Mouse (Mus musculus) telencephalon, adult 2 months (tissue): Measurements from ENCODE around the gene Dlec1.

Experiments used
- DNase-seq: peaks from one replicate; pipeline ENCODE4 v3.0.0-alpha.2; 2011; ENCODE audit warnings: low read depth, low spot score

Dlec1 gene

DNA sequence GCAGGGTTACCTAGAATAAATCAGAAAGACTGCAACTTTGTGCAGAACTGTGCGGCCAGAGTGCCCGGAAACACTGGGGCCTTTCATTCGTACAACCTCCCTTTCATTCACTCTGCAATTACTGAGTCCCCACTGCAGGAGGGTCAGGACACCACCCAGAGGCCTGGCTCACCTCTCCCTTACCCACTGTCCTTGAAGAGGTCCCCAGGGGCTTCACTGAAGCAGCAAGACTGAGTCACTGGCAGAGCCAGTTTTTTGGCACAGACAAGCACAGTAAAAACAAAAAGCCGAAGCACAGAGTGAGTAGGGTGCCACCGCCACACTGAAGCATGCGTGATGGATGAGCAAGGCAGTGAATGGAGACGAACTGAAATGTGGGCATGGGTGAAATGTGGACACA, 12.8 kb upstream of the Dlec1 start:
- DNase-seq, result no peak

DNA sequence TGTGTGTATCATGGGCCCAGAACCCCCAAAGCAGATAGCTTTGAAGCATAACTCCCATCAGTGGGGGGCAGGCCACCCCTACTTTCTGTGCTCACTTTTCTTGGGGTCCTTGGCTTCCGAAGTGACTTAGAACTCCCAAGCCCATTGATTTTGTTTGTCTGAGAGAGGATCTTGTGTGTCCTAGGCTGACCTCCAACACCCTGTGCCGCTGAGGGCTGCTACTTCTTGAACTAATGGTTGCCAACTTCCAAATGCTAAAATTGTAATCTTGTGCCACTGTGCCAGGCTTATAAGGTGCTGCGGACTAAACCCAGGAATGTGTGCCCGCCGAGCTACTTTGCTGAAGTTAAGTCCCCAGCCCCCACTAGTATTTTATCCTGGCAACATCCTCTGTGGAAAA, 11.8 kb upstream of the Dlec1 start:
- DNase-seq, result no peak

DNA sequence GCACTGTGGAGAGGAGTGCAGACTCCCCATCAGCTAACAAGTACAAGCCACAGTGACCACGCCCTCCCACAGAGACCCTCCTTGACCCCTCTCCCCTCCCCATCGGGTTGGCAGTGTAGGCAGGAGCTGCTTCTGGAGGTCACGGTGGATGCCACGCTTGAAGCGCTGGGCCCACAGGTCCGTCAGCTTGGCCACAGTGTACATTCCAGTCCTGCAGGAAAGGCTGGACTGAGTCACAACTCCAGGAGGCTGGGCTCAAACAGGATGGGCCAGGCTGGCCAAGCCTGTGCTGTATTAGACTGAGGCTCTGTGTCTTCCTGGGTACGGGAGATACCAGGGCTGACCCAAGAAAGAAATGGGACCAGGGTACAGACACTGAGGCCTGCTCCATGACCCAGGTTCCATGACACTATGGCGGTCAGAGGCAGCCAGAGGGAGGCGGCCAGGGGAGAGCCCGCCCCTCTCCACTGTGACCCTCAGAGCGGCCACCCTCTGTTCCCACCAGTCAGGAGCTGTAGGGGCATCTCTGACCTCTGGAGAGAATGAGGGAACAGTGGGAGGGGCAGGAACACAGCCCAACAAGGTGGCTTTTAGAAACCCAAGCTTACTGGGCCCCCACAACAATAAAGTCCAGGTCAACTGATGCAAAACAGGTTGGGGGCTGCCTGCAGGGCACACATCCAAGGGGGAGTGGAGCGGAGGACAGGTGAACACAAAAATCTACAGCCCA, 10.5 kb upstream of the Dlec1 start:
- no peak for DNase-seq

DNA sequence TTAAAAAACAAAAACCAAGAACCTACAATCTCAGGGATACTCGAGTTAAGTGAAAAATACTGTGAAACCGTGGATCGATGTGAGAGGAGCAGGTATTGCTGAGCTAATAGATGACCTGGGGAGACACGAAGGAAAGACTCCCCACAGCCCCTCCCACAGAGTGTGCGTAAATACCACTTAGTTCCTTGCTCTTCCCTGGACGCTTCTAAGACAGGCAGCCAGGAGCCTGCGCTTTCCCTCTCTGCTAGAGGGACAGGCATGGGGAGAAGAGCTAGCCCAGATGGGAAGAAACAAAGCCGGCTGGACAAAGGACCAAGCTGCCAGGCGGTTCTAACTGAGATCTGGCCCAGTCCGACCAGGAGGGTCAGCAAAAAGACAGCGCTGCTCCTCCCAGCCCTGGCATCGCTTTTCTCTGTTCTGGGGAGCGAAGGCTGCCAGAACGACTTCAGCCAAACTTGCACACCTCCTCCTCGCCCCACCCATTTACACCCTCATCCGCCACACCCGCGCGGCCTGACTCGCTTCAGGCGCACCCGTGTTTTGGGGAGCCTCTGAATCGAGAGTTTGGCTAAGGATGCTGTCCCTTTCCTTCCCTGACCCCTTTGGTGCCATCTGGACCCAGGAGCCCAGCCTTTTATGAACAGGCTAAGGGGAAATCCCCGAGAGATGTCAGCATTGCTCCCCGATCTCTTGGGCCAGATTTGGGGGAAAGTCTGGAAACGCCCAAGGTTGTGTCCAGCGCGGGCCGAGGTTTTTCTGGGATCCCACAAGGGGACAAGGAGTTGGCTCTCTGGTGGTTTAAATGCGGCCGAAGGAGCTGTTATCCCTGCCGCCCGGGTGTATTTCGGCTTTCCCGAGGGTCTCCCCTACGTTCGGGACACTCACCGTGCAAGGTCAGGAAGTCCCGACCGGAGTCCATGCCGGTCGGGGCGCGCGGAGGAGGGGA, 9.5 kb upstream of the Dlec1 start:
- DNase-seq, result no peak

DNA sequence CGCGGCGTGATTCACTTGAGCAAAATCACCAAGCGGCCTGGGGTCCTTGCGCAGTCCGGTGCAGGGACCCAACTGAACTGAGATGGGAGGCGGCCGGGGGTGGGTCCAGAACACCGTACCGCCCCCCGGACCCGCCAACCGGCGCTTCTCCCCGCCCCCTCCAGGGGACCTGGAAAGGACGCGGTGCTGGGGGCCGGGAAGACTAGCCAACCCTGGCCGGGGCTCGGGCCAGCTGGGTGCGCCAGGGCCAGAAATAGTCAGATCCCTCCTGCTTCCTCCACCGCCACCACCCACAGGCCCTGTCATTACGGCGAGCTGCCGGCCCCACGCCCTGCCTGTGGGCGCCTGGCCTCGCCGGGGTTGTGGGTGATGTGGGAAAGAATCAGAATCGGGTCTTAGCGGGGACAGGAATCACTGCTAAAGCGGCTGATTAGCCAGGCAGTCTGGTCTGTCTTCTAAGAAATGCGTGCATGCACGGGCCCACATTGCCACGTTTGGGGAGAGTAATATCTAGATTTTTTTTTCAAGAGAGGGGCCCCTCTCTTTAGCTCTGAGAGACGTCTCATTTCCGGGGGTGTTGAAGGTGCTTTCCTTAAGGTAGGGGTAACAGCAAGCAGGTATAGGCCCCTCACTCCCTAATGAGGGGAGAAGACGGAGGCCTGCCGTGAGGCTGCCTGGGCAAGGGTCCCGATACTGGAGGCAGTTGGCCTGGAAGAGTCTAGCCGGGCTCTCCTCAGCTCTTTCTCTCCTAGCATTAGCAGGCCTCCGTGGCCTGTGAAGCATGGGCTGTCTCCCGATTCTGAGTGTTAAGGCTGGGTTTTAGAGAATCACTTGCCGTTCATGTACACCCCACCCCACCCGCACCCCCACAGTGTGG, 8.6 kb upstream of the Dlec1 start, which contains the start of gene Plcd1:
Gene Plcd1 (minus strand): TSS at position 84 of the 877 bp plus-strand sequence.
- peak; percentile 33 for DNase-seq

DNA sequence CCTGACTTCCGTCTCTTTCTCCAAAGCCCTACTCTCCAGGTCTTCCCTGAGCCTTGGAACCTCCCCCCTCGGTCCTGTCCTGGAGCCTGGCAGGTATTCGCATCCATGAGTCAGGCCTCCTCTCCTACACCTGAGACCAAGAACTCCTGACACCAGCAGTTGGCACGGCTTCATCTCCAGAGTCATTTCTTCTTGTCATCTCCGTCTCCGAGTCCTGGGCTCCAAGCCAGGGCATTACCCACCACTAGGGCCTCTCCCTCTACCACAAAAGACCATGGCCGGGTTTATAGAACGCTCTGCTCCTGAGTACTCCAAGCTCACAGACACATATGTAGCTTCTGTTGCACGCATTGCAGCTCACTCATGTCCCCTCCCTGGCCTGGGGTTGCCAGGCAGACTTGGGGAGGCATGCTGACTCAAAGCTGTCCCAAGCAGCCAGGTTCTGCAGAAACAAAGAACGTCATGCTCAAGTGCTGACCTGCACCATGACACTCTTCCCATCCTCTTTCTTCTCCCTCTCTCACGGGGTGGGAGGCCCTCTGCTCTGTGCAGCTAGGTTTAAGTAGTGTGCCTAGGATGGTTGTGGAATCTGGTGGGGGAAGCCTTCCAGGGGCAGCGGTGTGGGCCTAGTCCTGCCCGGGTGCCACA, 7.7 kb upstream of the Dlec1 start:
- no peak for DNase-seq

DNA sequence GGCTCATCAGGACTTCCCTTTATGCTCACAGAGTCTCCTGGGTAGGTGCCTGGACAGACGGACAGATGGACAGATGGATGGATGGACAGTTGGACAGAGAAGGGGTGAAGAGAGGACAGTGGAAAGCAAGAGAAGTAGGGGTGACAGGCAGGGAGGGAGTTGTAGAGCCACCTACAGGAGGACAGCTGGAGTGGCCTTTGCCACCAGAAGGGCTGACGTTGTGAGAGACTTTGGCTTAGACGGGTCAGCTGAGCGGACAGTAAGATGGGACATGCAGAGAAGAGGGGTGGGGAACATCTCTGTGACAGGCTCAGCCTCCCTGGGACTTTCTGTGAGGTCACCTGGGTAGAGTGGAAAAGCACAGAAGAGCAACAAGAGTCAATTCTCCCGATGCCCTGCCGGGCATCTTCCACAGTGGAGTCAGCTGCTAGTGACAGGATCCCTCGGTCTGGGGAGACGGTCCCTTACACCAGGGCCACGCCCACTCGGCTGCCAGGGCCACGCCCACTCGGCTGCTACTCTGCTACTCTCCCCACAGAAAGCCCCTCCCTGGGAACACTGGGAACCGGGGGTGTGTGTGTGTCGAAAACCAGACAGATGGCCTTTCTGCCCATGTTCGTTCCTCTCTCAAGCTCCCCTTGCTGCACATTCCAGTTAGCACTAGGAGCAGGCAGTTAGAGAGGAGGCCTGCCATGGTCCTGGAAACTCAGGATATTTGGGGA, 1.9 kb upstream of the Dlec1 start:
- no peak for DNase-seq

DNA sequence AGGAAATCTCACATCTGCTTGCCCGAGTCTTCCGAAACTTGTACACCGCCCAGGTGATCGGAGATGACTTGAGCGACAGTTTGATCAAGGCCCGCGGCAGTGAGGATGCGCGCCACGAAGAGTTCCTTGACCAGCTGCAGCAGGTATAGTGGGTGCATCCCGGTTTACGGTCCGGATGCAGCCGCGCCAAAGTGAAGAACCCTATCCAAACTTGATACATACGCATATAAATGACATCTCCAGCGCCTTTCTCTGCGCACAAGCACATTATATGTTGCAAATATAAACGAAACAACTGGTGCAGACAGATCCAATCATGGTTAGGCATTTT, 470 bp downstream of the Dlec1 start:
- DNase-seq, result no peak

DNA sequence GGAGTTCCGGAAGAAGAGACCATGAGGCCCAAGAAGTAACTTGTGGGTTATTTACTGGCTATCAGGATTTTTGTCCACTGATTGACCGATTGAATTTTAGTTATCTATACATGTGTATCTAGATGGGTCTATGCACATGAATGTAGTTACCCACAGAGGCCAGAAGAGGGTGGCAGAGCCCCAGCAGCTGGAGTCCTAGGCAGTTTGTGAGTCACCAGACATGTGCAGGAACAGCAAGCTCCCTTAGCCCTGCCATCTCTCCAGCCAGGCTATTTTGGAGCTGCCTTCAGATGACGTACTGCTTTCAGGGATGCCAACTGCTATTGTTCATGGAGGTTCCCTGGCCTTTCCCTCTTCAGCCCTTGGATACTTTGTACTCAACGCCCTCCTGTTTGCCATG, 5.3 kb downstream of the Dlec1 start:
- DNase-seq, result no peak

DNA sequence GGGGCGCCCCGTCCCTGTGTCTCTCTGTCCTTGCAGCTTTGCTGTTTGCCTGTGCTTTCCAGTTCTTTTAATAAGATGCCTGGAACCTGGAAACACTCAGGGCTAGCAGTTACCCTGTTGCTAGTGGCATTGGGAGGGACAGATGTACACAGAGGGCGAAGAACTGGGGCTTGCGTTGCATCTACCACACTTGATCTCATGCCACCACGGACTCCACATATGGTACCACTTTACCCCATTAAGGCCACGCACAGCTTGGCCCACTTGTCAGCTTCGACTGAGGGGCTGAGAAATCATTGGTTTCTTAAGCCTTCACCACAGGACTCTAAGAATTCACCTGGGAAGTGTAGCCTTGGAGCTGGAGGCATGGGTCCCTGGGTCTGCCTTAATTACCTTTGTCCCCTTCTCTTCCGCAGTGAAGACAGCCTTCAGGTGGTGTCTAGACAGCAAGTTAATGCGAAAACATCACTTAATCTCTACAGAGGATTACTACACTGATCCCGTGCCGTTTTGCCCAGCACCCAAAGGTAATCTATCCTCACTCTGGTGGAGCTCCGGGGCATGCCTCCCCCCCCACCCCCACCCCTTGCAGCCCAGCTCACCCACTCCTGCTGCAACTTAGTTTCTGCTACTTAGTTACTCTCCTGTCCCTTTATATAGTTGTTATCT, 7.5 kb downstream of the Dlec1 start:
- DNase-seq, result no peak

DNA sequence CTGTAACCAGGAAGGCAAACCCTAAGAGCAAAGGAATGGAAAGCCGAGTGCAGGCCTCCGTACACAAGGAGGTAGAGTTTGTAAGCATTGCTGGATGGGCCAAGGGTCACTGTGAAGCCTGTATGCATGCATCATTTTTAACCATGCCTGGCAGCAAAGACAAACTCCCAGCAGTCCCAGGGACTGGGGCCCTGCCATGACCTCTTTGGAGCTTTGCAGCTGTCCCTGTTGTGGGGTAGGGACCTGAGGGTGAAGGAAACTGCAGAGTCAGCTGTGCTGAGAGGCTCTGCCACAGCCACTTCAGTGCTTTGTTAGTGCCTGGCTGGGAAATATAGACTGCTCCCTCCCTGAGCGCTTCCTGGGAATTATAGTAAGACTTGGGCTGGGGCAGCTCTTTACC, 8.4 kb downstream of the Dlec1 start:
- DNase-seq, result no peak

DNA sequence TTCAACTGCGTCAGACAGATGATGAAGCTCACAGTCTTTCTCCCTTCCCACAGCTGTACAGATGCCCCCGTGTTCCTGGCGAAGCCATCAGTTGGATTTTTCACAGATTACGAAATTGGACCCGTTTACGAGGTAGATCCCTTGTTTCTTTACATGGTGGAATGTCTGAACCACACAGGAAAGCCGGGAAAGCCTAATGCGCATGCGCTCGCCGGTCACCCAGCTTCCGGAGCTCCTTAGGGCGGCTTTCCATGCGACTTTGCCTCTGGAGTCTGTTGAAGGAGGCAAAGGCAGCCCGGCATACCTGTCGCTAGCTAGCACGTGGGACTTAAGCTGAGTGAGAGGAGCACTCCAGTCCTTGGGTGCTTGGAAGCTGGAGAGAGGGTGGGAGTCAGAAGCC, 12.6 kb downstream of the Dlec1 start:
- no peak for DNase-seq

DNA sequence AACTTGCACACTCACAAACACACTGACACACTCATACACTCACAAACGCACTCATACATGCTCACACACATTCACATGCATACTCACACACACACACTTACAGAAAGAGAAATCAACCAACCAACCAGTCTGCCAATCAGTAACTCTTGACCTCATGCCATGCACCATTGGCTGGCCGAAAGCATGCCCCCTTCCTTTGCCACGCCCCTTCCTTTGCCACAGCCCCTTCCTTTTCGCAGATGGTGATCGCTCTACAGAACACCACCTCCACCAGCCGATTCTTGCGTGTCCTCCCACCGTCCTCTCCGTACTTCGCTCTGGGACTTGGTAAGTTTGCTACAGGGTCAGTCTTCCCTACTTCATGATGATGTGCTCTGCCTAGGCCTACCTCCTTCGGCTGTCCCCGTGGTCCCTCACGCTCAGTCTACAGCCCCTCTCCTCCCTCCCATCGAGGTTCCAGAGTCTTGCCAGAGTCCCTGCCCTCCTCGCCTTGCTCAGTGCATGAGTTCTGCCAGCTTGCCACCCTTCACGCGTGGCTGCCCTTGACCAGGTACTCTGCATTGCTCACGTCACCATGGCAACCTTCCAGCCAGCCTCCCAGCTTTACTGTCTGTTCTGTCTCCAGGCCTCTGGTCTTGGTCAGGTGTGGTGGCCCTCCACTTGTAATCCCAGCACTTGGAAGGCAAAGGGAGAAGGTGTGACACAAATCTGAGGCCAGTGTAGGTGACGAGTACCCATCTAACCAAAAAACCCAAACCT, 17.3 kb downstream of the Dlec1 start:
- DNase-seq, result no peak

DNA sequence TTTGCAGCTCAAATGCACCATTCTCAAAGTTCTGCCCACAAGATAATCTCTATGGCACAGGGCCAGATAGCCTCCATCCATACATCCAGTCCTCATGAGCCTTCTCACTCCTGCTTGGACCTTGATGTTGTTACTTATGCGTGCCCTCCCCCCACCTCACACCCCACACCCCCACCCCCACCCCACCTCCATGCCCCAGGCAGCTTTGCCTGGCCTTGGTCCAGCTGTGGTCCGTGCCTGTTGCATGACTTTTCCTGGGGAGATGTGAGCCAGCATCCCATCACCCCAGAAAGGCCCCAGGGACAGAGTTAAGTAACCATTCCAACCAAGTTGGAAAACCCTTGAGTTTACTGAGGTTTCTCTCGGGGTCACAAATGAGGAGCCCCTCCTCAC, 17.9 kb downstream of the Dlec1 start:
- no peak for DNase-seq

DNA sequence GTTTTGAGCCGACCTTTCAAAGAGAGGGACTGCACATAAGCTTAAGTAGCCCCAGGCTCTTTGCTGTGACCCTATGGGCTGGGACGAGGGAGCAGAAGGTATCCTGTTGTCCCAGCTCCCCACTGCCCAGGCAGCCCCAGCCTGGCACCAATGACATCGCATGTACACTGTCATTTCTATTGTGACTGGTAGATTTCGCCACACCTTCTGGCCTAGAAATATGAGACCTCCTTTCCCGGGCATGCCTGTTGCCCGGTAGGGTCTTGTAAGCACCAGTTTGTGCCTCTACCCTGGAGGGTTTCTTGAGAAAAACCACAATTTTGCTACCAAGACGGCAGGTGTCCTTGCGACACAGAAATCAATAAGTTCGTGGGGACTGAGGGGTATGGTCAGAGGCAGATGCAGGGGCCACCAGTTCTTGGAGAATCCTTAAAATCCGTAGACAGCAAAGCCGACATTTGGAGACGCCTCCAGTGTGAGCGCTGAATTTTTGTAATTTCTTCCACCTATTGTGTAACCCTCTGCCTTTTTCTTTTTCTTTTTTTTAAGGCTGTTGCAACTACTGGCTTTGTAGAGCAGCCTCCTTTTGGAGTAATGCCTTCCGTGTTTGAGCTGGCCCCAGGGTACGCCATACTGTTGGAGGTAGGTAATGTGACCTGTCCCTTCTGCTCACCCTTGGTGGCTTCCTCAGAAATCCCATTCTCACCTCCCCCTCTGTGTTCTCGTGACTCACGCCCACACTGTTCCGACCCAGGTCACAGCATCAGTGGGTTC, 20.5 kb downstream of the Dlec1 start:
- DNase-seq, result no peak

DNA sequence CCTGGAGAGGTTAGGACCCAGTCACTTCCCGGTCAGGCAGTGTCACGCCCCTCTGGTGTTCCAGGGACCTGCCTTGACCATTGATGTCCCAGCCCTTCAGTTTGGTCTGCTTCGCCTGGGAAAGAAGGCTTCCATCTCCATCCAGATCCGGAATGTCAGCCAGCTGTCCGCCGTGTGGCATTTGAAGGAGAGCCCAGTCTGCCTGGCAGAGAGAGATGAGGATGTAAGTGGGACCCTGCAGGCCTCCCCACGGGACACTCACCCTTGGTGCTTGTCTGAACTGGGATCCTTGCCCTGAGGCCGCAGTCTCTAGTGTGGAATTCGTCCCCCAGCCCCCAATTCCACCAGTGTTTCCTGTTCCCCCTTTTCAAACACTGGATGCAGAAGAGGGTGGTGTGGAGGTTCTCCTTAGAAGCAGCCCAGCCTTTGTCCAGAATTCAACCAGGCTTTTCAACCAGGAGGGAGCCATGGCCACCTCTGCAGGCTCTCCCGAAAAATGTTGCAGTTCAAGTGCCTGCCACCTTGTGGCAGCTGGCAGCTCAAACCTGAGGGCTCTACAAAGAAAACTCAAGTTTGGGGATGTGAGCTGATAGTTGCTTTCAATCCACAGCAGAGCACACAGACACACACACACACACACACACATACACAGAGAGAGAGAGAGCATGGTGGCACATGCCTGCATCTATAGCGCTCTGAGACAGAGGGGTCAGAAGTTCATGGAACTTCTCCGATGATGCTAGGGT, 26.3 kb downstream of the Dlec1 start:
- no peak for DNase-seq

DNA sequence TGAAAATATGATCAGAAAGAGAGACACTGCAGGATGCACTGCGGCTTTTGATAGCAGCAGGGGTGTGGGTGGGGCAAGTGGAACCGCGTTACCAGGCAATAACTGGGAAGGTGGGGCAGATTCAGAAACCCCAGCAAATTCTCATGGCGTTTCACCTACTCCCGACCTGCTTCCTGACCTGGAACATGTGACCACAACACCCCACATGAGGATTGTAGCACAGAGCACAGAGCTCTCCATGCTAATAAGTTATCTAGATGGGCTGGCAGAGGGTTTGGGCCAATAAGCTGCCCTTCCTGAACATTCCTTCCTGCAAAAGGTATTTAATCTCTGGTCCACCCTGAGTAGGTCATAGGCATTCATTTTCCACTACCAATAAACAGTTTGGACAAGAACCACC, 28.4 kb downstream of the Dlec1 start:
- DNase-seq, result no peak

DNA sequence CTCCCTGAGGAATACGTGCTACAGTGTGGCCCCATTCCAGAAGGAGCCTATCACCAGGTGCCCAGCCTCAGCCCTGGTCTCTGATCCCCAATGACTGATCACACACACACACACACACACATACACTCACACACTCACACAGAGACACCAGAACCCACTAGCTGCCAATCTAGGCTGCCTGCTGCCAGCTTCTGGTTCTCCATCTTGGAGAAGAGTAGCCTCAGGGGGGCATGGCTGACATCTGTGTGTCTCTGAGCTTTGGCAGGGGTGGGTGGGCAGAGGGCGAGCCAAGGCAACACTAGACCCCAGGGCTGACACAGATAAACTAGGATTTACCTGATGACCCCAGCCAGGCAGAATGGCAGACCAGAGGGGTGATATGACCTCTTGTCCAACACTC, 36.6 kb downstream of the Dlec1 start:
- DNase-seq, result no peak
